Mouse (Mus musculus) cerebellum, postnatal 14 days (tissue): ENCODE measurements at regions not wholly inside any gene's neighbourhood (a gene's known extent, or its start where the extent isn't known, plus 50 kb on each side); places are given as distances from the start of the nearest gene placed in this dataset.
A peak's percentile ranks its signal among the peaks of the same experiment; 100 is the strongest.
"Not testable (repeated sequence)": the region's sequence is repeated elsewhere in the genome, so short reads cannot be mapped to it uniquely, and the experiment has no call there.

Experiments used
- DNase-seq, 2 experiments: peaks; one replicate each; pipeline ENCODE4 v3.0.0; 2021; ENCODE audit warnings: mixed read lengths in 2 of 2

DNA sequence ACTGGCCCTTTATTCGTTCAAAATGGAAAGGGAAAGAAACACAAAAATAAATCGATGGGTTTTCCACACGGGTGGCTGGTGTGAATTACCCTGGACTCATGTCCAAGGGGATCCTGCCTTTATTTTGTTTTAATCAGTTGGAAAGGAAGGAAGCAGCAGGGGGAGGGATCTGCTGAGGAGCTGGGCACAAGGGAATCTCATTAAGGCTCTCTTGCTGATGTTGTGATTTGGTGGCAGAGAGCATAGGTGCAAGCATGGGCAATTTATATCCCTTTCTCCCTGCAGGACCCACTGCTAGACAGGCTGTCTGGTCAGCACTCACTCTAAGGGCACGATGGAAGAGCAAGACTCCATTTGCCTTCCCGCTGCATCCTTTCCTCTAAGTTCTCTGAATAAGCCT, 469.2 kb downstream of the Epha7 start:
- DNase-seq, result no peak

GRCm38 (mm10) chr4:29301348-29301747, 488.4 kb downstream of the Epha7 start:
- peak in 1 of 2 experiments; percentile 29 for DNase-seq

GRCm38 (mm10) chr4:29303951-29304350, 491.0 kb downstream of the Epha7 start:
- DNase-seq, result no peak

GRCm38 (mm10) chr4:29307245-29307644, 494.3 kb downstream of the Epha7 start:
- no peak for DNase-seq

DNA sequence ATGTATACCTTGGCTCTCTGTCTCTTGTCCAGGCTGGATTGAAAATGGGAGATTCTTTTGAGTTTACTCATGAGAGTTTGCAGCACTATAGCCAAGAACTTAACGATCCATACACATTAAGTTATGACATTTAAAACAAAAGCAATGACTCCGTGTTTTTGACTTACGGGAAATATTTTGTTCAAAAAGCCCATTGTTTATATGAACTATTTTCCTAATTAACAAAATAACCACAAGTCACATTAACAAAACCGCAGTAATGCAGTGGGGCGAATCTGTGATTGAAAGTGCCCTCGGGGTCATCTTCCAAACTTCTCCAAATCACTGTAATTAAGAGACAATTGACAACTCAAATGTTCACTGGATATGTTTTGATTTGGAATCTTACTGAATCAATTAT, 511.0 kb downstream of the Epha7 start:
- no peak for DNase-seq

DNA sequence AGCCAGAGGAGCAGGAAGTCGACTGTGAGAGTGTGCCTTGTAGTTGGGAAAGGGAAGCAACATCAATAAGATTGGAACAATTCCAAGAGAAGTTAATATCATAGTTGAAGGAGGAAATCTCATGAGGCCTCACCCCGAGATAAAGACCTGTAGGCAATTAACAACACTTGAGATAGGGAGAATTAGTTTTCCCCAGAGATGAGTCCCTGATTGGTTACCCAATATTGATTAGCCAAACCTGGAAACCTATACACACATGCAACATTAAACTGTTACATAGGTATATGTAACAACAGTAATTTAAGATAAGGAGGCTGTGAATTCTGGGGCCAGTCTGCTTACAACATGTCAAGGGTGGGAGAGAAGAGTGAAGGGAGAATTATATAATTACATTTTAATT, 516.2 kb downstream of the Epha7 start:
- no peak for DNase-seq

DNA sequence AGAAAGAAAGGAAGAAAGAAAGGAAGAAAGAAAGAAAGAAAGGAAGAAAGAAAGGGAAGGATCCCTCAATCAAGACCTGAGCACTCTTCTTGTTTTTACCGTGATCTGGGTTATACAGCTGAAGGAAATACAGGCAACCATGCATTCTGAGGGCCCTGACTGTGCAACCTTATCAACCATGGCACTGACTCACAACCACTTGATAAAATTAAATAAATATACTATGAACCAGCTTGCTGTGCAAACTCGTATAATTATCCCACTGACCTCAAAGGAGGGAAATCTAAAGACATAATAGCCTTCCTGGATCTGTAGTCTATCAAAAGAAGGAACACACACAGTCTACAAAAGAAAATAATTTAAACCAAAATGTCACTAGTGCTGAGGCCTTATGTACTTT, 518.8 kb downstream of the Epha7 start:
- DNase-seq, result no peak

- DNase-seq, result no peak
Measured at GRCm38 (mm10) chr4:29337245-29337644, 524.3 kb downstream of the Epha7 start.

- DNase-seq, result no peak
Measured at GRCm38 (mm10) chr4:29362191-29362590, 549.3 kb downstream of the Epha7 start.

DNA sequence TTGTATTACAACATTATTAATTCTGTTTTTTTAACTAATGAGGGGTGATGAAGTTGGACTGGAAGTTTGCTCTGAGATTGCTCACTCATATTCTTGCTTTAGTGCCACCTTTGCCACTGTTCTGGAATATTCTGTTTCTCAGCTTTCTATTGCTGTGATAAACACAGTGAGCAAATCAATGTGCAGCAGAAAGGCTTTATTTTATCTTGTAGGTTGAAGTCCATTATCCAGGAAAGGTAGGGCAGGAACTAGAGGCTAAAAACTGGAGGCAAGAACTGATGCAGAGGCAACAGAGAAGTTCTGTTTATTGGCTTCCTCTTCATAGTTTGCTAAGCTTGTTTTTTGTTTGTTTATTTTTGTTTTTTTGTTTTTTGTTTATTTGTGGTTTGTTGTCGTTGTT, 576.4 kb downstream of the Epha7 start:
- DNase-seq, result no peak

DNA sequence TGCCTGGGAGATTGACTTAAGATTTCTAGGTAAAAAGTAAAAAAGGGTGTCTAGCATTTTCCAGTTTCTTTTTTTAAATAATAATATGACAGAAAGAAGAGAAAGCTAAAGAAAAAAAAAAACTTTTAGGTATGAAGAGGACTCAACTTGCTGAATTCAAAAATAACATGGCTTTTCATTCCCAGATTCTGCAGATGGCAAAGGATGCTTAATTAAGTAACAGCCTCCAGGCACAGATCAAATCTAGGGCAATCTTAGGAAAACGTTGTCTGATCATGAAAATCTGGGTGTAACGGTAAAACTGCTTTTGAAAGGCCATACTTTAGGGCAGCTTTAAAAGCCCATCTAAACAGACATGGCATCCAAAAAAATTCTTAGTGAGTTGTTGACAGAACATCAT, 577.4 kb downstream of the Epha7 start:
- DNase-seq, result no peak

GRCm38 (mm10) chr4:29402143-29402542, 589.2 kb downstream of the Epha7 start:
- DNase-seq, result no peak

GRCm38 (mm10) chr4:29414616-29415015, 601.7 kb downstream of the Epha7 start:
- no peak for DNase-seq

DNA sequence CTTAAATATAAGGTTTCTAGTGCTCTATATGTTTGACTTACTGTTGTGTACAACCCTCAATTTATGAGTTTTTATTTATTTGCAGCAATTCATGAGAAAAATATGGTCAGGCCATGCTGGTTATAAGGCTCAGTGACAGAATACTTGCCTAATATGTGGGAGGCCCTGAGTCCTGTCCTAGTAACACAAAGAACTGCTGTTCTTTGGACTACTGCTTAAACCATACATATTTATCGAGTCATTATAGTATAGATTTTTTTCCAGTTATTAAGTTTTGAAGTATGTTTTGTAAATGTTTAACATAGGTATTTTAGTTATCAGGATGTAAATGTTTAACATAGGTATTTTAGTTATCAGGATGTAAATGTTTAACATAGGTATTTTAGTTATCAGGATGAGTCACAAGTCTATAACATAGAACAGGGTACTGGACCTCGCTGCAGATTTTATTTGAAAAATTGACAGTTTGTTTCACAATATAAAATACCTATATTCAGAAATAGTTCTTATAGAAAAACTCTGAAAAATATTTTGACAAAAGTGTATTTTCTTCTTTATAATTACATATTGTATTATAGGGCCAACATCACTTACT, 607.4 kb downstream of the Epha7 start:
- DNase-seq, result no peak

GRCm38 (mm10) chr4:29431493-29431892, 618.6 kb downstream of the Epha7 start:
- DNase-seq, result not testable (repeated sequence)

DNA sequence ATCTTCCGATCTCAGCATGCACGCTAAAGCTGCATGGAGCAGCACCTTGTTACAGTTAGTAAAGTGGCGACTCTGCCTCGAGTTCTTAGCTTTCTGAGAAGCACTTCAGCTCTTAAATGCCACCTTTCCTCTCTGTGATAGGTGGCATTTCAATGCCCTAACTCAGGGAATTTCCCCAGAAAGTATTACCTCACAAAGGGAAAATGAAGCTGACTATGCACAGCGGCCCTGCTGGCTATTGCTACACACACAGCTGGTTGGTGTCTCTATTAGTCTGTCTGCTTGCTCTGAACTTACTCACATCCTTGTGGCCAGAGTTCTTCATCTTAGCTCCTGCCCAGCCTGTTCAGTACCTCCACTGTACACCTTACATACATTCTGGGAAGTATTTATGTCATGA, 650.4 kb downstream of the Epha7 start:
- no peak for DNase-seq

DNA sequence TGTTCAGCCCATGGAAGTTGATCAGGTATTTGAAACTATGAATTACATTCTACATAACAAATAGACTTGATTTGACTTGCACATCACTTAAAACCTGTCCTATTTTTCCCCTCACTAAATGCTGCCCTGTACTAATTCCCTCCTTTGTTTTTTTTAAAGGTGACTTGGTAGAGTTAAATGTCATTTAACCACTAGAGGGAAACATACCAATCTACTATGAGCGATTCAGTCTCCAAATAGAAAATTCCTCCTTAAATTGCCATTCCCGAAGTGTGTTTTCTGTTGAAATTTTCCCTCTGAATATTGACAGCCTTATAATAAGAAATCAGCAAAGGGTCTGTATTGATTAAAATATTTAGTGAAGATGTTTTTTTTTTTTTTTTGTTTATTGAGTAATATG, 653.4 kb downstream of the Epha7 start:
- DNase-seq, result no peak

GRCm38 (mm10) chr4:29480384-29481092, 667.6 kb downstream of the Epha7 start:
- DNase-seq, result peak in 1 of 2 experiments; percentile 2

- peak in 1 of 2 experiments; percentile 54 for DNase-seq
Measured at GRCm38 (mm10) chr4:29481093-29481715, 668.3 kb downstream of the Epha7 start.

GRCm38 (mm10) chr4:29482407-29482806, 669.5 kb downstream of the Epha7 start:
- DNase-seq, result peak; percentile 56 to 76

DNA sequence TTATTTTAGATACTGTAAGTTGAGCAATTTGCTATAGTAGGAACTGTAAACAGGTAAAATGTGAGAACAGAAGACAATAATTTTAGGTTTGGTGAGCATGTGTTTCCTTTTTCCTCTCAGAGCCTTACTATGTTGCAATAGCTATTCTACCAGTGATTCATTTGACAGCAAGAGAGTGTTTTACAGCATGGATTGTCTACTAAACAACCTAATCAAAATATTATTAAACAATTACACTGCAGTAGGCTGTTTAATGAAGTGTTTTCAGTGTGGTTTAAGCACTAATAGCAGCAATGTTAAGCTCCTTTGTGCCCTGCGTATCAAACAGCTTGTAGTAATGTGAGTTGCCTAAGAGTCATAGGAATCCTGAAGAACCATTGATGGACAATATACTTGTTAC, 687.9 kb downstream of the Epha7 start:
- no peak for DNase-seq

DNA sequence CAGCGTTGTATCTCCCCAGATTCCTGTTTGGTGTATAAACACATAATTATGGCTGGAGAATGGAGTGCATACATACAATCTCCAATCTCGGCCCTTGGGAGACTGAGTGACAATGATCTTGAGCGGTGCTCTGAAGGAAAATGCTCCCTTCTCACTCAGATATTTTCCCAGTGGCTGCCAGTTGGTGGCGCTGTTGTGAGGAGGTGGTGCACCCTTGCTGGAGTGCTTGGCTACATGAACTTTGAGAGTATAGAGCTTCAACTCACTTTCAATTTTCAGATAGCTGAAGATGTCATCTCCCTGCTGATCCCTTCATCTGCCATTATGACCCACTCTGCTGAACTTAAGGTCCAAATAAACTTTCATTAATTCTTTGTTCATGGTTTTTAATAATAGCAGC, 712.1 kb downstream of the Epha7 start:
- peak; percentile 15 to 25 for DNase-seq

- DNase-seq, result peak; percentile 60 to 69
Measured at GRCm38 (mm10) chr4:29525769-29526658, 713.1 kb downstream of the Epha7 start.
